Mouse (Mus musculus) hindbrain, embryonic 10.5 days (tissue): ENCODE results near the gene Jph4. TPM values are rescaled to one million over a fixed set of nuclear protein-coding genes. Genes with fewer than 3 reads are reported as not detected.

ENCODE experiments used
- DNase-seq: peaks from one replicate; pipeline ENCODE4 v3.0.0-alpha.2; 2017; ENCODE audit warnings: low spot score
- H3K27ac ChIP-seq: fragments of 300-500 bp; sonication (generic); 2 replicates; pipeline ENCODE4 v1.5.1; 2016; ENCODE audit warnings: mild to moderate bottlenecking, moderate library complexity
- H3K27me3 ChIP-seq: fragments of 300-500 bp; sonication (generic); 2 replicates; pipeline ENCODE4 v1.6.1; 2016; ENCODE audit warnings: mild to moderate bottlenecking; ENCODE audit not compliant: poor library complexity, insufficient read depth, severe bottlenecking
- H3K36me3 ChIP-seq: fragments of 300-500 bp; sonication (generic); 2 replicates; pipeline ENCODE4 v1.6.1; 2016; ENCODE audit warnings: mild to moderate bottlenecking, moderate library complexity
- H3K4me1 ChIP-seq: fragments of 300-500 bp; sonication (generic); replicated peaks from 2 replicates; pipeline ENCODE4 v1.6.1; 2016; ENCODE audit warnings: mild to moderate bottlenecking
- H3K4me3 ChIP-seq: fragments of 300-500 bp; sonication (generic); 2 replicates; pipeline ENCODE4 v1.5.1; 2016; ENCODE audit warnings: mild to moderate bottlenecking, moderate library complexity
- H3K9me3 ChIP-seq: fragments of 300-500 bp; sonication (generic); 2 replicates; pipeline ENCODE4 v1.6.1; 2016; ENCODE audit warnings: mild to moderate bottlenecking, moderate library complexity
- whole genome bisulfite sequencing: fragments of 180-500 bp; shearing (Covaris S2); methylation state at CpG from one replicate; pipeline ENCODE4 v1.1.7; 2016; 5-methylcytosine and 5-hydroxymethylcytosine counted together
- polyA plus RNA-seq: library from polyadenylated mRNA; unstranded; fragments of >200 nt; fragmentation: Nextera tagmentation; extraction: Ambion mirVana; gene quantifications from 2 replicates; pipeline ENCODE4 v1.2.1, GENCODE M21; 2016

The Jph4 gene
- polyA plus RNA-seq, 1 experiment from 2014 or later = 1.7 TPM

GRCm38 (mm10) chr14:55085324-55086008 is 31.3 kb downstream of the Jph4 start:
- 38% methylated on average over 9 of the region's 9 CpGs for WGBS

GRCm38 (mm10) chr14:55083481-55083880 is 33.3 kb downstream of the Jph4 start:
- Histone ChIP-seq H3K4me3 (no peak overlapping the region), H3K27ac (no peak overlapping the region), H3K36me3 (no peaks in the 10 kb centered on the region), H3K9me3 (no peaks in the 10 kb centered on the region), H3K4me1 (peaks cover 49% of the 10 kb centered on the region), H3K27me3 (peaks cover 7% of the 10 kb centered on the region)
- DNase-seq = no peak
- WGBS = 83% methylated on average over 6 of the region's 6 CpGs

More at GRCm38 (mm10) chr14:55085324-55086008, 31.3 kb downstream of the Jph4 start:
- Histone ChIP-seq H3K27ac (peak overlapping the region; percentile 76), H3K9me3 (no peaks in the 10 kb centered on the region), H3K36me3 (no peaks in the 10 kb centered on the region), H3K27me3 (no peaks in the 10 kb centered on the region), H3K4me1 (peaks cover 54% of the 10 kb centered on the region), H3K4me3 (no peak overlapping the region; the same call in 1 of the 2 replicates)
- DNase-seq = peak; percentile 28

GRCm38 (mm10) chr14:55081105-55081504 is 35.6 kb downstream of the Jph4 start:
- Histone ChIP-seq H3K36me3 (no peaks in the 10 kb centered on the region), H3K27ac (no peak overlapping the region), H3K9me3 (no peaks in the 10 kb centered on the region), H3K4me1 (peaks cover 48% of the 10 kb centered on the region), H3K27me3 (peaks cover 25% of the 10 kb centered on the region), H3K4me3 (no peak overlapping the region)
- DNase-seq = no peak
- WGBS = 30% methylated on average over 5 of the region's 5 CpGs

GRCm38 (mm10) chr14:55079214-55079970 is 37.3 kb downstream of the Jph4 start:
- Histone ChIP-seq H3K27ac (peak overlapping the region; percentile 66), H3K27me3 (peaks cover 25% of the 10 kb centered on the region), H3K36me3 (peaks cover 8% of the 10 kb centered on the region), H3K9me3 (no peaks in the 10 kb centered on the region), H3K4me3 (peak overlapping the region; percentile 38; the same call in 1 of the 2 replicates), H3K4me1 (peaks cover 35% of the 10 kb centered on the region)
- peak; percentile 83 for DNase-seq
- WGBS = 24% methylated on average over 8 of the region's 8 CpGs

GRCm38 (mm10) chr14:55078366-55078989 is 38.3 kb downstream of the Jph4 start:
- DNase-seq = peak; percentile 36
- WGBS = 4% methylated on average over 23 of the region's 23 CpGs
- H3K4me3 ChIP-seq = peak overlapping the region; percentile 38
- no peaks in the 10 kb centered on the region for H3K9me3 ChIP-seq
- peaks cover 35% of the 10 kb centered on the region for H3K4me1 ChIP-seq
- peak overlapping the region; percentile 66 for H3K27ac ChIP-seq
- peaks cover 27% of the 10 kb centered on the region for H3K27me3 ChIP-seq
- H3K36me3 ChIP-seq = peaks cover 17% of the 10 kb centered on the region

- DNase-seq = no peak
- peaks cover 34% of the 10 kb centered on the region for H3K27me3 ChIP-seq
- no peak overlapping the region for H3K27ac ChIP-seq
- H3K4me3 ChIP-seq = peak overlapping the region; percentile 38; the same call in 1 of the 2 replicates
- peaks cover 39% of the 10 kb centered on the region for H3K4me1 ChIP-seq
- 13% methylated on average over 15 of the region's 15 CpGs for WGBS
- H3K36me3 ChIP-seq = peaks cover 25% of the 10 kb centered on the region
- no peaks in the 10 kb centered on the region for H3K9me3 ChIP-seq
Measured at GRCm38 (mm10) chr14:55077481-55078365, 39.0 kb downstream of the Jph4 start.

- H3K9me3 ChIP-seq = no peaks in the 10 kb centered on the region
- no peak overlapping the region for H3K27ac ChIP-seq
- WGBS = 61% methylated on average over 3 of the region's 3 CpGs
- H3K36me3 ChIP-seq = peaks cover 32% of the 10 kb centered on the region
- H3K4me3 ChIP-seq = no peak overlapping the region
- H3K4me1 ChIP-seq = peaks cover 46% of the 10 kb centered on the region
- H3K27me3 ChIP-seq = peaks cover 42% of the 10 kb centered on the region
- DNase-seq = no peak
Measured at GRCm38 (mm10) chr14:55076956-55077355, 39.8 kb downstream of the Jph4 start.

GRCm38 (mm10) chr14:55076224-55076623 is 40.5 kb downstream of the Jph4 start:
- peaks cover 40% of the 10 kb centered on the region for H3K36me3 ChIP-seq
- peaks cover 52% of the 10 kb centered on the region for H3K4me1 ChIP-seq
- no peak overlapping the region for H3K27ac ChIP-seq
- DNase-seq = no peak
- peaks cover 49% of the 10 kb centered on the region for H3K27me3 ChIP-seq
- no peak overlapping the region for H3K4me3 ChIP-seq
- H3K9me3 ChIP-seq = no peaks in the 10 kb centered on the region
- WGBS = 66% methylated on average over 6 of the region's 6 CpGs

- no peak overlapping the region for H3K4me3 ChIP-seq
- peaks cover 57% of the 10 kb centered on the region for H3K27me3 ChIP-seq
- 93% methylated on average over 12 of the region's 12 CpGs for WGBS
- no peak overlapping the region for H3K27ac ChIP-seq
- no peaks in the 10 kb centered on the region for H3K9me3 ChIP-seq
- peaks cover 57% of the 10 kb centered on the region for H3K36me3 ChIP-seq
- no peak for DNase-seq
- H3K4me1 ChIP-seq = peaks cover 50% of the 10 kb centered on the region
Measured at GRCm38 (mm10) chr14:55074416-55074815, 42.3 kb downstream of the Jph4 start.

- DNase-seq = no peak
- 27% methylated on average over 19 of the region's 19 CpGs for WGBS
- H3K36me3 ChIP-seq = peaks cover 84% of the 10 kb centered on the region
- peak overlapping the region; percentile 13 for H3K4me3 ChIP-seq
- no peaks in the 10 kb centered on the region for H3K9me3 ChIP-seq
- H3K27me3 ChIP-seq = peaks cover 33% of the 10 kb centered on the region
- H3K27ac ChIP-seq = 0 out of 2 replicates have a peak overlapping the region, but pooled peaks have one; percentile 19
- H3K4me1 ChIP-seq = peaks cover 24% of the 10 kb centered on the region
Measured at GRCm38 (mm10) chr14:55071756-55072155, 45.0 kb downstream of the Jph4 start.

GRCm38 (mm10) chr14:55066042-55066441 is 50.7 kb downstream of the Jph4 start:
- WGBS = 91% methylated on average over 8 of the region's 8 CpGs
- no peak overlapping the region for H3K4me3 ChIP-seq
- no peak for DNase-seq
- no peak overlapping the region for H3K27ac ChIP-seq
- peaks cover 80% of the 10 kb centered on the region for H3K36me3 ChIP-seq
- H3K27me3 ChIP-seq = peaks cover 32% of the 10 kb centered on the region
- no peaks in the 10 kb centered on the region for H3K9me3 ChIP-seq
- peaks cover 32% of the 10 kb centered on the region for H3K4me1 ChIP-seq

- no peak for DNase-seq
- H3K4me3 ChIP-seq = no peak overlapping the region
- WGBS = 90% methylated on average over 13 of the region's 13 CpGs
- H3K27ac ChIP-seq = no peak overlapping the region
- peaks cover 74% of the 10 kb centered on the region for H3K36me3 ChIP-seq
- no peaks in the 10 kb centered on the region for H3K9me3 ChIP-seq
- H3K27me3 ChIP-seq = peaks cover 30% of the 10 kb centered on the region
- peaks cover 33% of the 10 kb centered on the region for H3K4me1 ChIP-seq
Measured at GRCm38 (mm10) chr14:55065391-55065790, 51.3 kb downstream of the Jph4 start.
